In genomic region chr4:82793608-82794007, GRCm38 (mm10) we compare ENCODE assay signal across 19 mouse cellular contexts.
"Had no signal": no experiment of that assay in that cellular context is flagged by ENCODE, and none has a peak within 500 bp of the region (broad histone marks: within the 10 kb centered on the region; RNA-seq: fewer than 3 reads in every experiment).

No protein-coding gene starts in this region.

- H3K9ac ChIP-seq: liver, embryonic 13.5 days; liver, embryonic 15.5 days; liver, postnatal 0 days; midbrain, embryonic 12.5 days; neural tube, embryonic 13.5 days; neural tube, embryonic 15.5 days had no signal

- H3K27ac ChIP-seq: liver, embryonic 13.5 days; liver, embryonic 15.5 days; midbrain, embryonic 10.5 days; midbrain, embryonic 12.5 days; neural tube, embryonic 13.5 days; neural tube, embryonic 15.5 days had no signal

- H3K27me3 ChIP-seq: liver, embryonic 13.5 days; liver, embryonic 15.5 days; midbrain, embryonic 12.5 days; neural tube, embryonic 13.5 days; neural tube, embryonic 15.5 days had no signal

- H3K9me3 ChIP-seq: liver, embryonic 13.5 days; liver, embryonic 15.5 days; midbrain, embryonic 10.5 days; midbrain, embryonic 12.5 days; neural tube, embryonic 13.5 days; neural tube, embryonic 15.5 days had no signal

- DNase-seq: liver; liver, embryonic 13.5 days; liver, postnatal 0 days; midbrain, embryonic 14.5 days; right cerebral cortex, adult 18-20 months; right cerebral cortex, postnatal 25 days; right cerebral cortex, postnatal 4 days; spleen, adult 18-20 months; thymus, adult 18-20 months; thymus, postnatal 14 days; thymus, postnatal 36 days had no signal

- H3K4me3 ChIP-seq: liver, embryonic 13.5 days; liver, embryonic 15.5 days; midbrain, embryonic 10.5 days; midbrain, embryonic 12.5 days; myocyte; neural tube, embryonic 13.5 days; neural tube, embryonic 15.5 days had no signal

- H3K36me3 ChIP-seq: liver, embryonic 13.5 days; liver, embryonic 15.5 days; midbrain, embryonic 12.5 days; neural tube, embryonic 15.5 days had no signal

- ATAC-seq: liver, postnatal 0 days; midbrain, embryonic 16.5 days had no signal

- H3K4me1 ChIP-seq: liver, embryonic 13.5 days; liver, embryonic 15.5 days; midbrain, embryonic 10.5 days; midbrain, embryonic 12.5 days; neural tube, embryonic 15.5 days had no signal

- H3K4me2 ChIP-seq: liver, embryonic 11.5 days; liver, embryonic 13.5 days; liver, embryonic 15.5 days; midbrain, embryonic 12.5 days; neural tube, embryonic 13.5 days; neural tube, embryonic 15.5 days had no signal
